Mouse (Mus musculus): ENCODE measurements around the gene Olfr569. TPM values are rescaled to one million over a fixed set of nuclear protein-coding genes. Genes with fewer than 3 reads are reported as not detected.

Olfr569 gene
- total and polyA plus RNA-seq, 3 experiments: 0.16 TPM; not detected in 2

DNA sequence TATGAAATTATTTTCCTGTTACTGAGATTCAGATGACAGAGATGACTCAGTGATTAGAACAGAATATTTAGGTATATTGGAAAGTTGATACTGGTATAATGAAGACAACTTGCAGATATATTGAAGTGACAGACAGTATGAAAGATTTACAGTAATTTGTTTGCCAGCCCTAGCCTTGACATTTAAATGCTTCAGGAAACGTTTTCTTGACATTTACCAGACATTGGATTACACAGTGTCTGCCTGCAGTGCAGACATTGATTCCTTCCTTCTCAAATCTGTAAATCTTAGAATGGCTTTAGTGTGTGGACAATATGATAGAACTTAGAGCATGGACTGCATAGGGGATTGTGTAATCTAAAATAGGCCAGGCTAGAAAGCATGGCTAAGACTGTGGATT, 24.6 kb upstream of the Olfr569 start:
- Histone ChIP-seq H3K27me3 (ENCODE audit: insufficient read depth, low read length) (no peaks in the 10 kb centered on the region), H3K9me3 (replicated peaks) (no peaks in the 10 kb centered on the region), H3K4me1 (ENCODE audit: insufficient read depth, low read depth, low read length) (no peaks in the 10 kb centered on the region), H3K36me3 (replicated peaks) (no peaks in the 10 kb centered on the region), H3K4me3 (ENCODE audit: low read depth, low read length) (no peak overlapping the region)
- TF ChIP-seq GATA2 (IDR thresholded peaks at IDR 0.05; ENCODE audit: borderline replicate concordance, low read depth, low read length): no peak
- no peak for TF ChIP-seq CTCF (IDR thresholded peaks at IDR 0.05; ENCODE audit: low read depth, low read length)
- TF ChIP-seq GATA1 (IDR thresholded peaks at IDR 0.05; ENCODE audit: borderline replicate concordance, low read length): no peak
- no peak for TF ChIP-seq TAL1 (conservative IDR thresholded peaks at IDR 0.05; ENCODE audit: low read depth, low read length)
- TF ChIP-seq POLR2AphosphoS5 (IDR thresholded peaks at IDR 0.05; ENCODE audit: insufficient replicate concordance, low read depth, low read length): no peak
- DNase-seq (ENCODE audit: low spot score) (no peak), ATAC-seq (ENCODE audit: extremely low read depth, insufficient number of reproducible peaks, low FRiP score, poor library complexity, severe bottlenecking) (no peak)

DNA sequence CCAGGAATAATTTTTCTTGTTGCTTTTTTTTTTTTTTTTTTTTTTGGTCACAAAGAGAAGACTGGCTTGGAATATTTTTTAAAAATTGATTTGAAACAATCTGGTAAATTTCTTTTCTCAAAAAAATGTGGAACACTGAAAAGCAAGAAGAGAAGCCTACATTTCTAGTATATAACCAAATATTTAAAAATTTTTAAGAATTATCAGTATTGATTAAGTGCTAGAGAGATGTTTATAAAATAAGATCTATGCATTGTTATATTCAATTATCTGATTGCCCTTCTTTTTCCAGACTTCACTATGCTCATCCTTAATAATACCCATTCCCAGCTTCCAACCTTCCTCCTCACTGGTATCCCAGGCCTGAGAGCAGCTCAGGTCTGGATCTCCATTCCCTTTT, 13.9 kb downstream of the Olfr569 start, which contains the start of gene Olfr568:
Gene Olfr568 (plus strand): TSS at position 301 of the 400 bp plus-strand sequence.
- DNase-seq (ENCODE audit: low spot score) (no peak), ATAC-seq (ENCODE audit: extremely low read depth, insufficient number of reproducible peaks, low FRiP score, poor library complexity, severe bottlenecking) (no peak)

DNA sequence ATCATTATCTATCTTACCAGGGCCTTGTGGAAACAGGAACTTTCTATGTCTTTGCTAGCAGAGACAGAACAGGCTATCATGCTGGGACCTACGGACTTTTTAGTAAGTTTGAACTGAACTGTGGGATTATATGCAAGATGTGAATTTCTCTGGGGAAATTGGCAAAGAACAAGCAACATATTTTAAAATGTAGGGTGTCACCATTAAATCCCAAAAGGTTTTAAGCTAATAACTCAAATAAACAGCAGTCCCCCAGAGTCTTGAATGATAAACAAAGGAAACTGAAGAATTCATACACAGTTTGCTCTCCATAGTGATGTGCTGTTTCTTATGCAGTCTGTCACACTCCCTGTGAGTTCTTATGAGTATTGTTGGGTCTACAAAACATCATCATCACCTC, 32.0 kb downstream of the Olfr569 start, which contains the start of gene Olfr566:
Gene Olfr566 (minus strand): TSS at position 101 of the 400 bp plus-strand sequence.
- no peaks in the 10 kb centered on the region for H3K9me3 ChIP-seq (replicated peaks)
- no peaks in the 10 kb centered on the region for H3K36me3 ChIP-seq (replicated peaks)
- no peaks in the 10 kb centered on the region for H3K4me1 ChIP-seq (ENCODE audit: insufficient read depth, low read depth, low read length)
- TF ChIP-seq TAL1 (conservative IDR thresholded peaks at IDR 0.05; ENCODE audit: low read depth, low read length): no peak
- TF ChIP-seq POLR2AphosphoS5 (IDR thresholded peaks at IDR 0.05; ENCODE audit: insufficient replicate concordance, low read depth, low read length): no peak
- no peak for TF ChIP-seq CTCF (IDR thresholded peaks at IDR 0.05; ENCODE audit: low read depth, low read length)
- TF ChIP-seq GATA1 (IDR thresholded peaks at IDR 0.05; ENCODE audit: borderline replicate concordance, low read length): no peak
- no peak for TF ChIP-seq GATA2 (IDR thresholded peaks at IDR 0.05; ENCODE audit: borderline replicate concordance, low read depth, low read length)
- no peak for DNase-seq (ENCODE audit: low spot score)
- H3K27me3 ChIP-seq (ENCODE audit: insufficient read depth, low read length): no peaks in the 10 kb centered on the region
- no peak within 1 kb of the TSS for H3K4me3 ChIP-seq (ENCODE audit: low read depth, low read length)
- ATAC-seq (ENCODE audit: extremely low read depth, insufficient number of reproducible peaks, low FRiP score, poor library complexity, severe bottlenecking): no peak

More for the DNA sequence above, 13.9 kb downstream of the Olfr569 start, which contains the start of gene Olfr568:
- H3K27me3 ChIP-seq (ENCODE audit: insufficient read depth, low read length): no peaks in the 10 kb centered on the region
- no peak within 1 kb of the TSS for H3K4me3 ChIP-seq (ENCODE audit: low read depth, low read length)
- TF ChIP-seq CTCF (IDR thresholded peaks at IDR 0.05; ENCODE audit: low read depth, low read length): no peak
- H3K4me1 ChIP-seq (ENCODE audit: insufficient read depth, low read depth, low read length): no peaks in the 10 kb centered on the region
- H3K36me3 ChIP-seq (replicated peaks): no peaks in the 10 kb centered on the region
- no peaks in the 10 kb centered on the region for H3K9me3 ChIP-seq (replicated peaks)

DNA sequence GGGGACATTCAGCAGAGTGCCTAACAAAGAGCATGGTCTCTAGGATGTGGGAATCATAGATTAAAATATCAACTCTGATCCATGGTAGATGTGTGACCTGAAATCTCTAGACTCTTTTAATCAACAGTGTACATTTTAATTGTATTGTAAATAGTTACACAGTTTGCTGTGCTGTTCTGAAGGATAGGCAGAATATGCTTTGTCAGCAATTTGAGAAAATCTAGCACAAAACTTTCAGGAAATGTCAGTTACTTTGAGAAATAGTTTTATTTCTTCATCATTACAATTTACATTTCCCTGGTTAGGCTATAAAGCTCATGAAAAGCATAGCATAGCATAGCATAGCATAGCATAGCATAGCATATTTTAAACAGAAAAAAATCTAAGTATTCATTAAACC, 34.9 kb downstream of the Olfr569 start:
- no peak for TF ChIP-seq POLR2AphosphoS5 (IDR thresholded peaks at IDR 0.05; ENCODE audit: insufficient replicate concordance, low read depth, low read length)
- TF ChIP-seq TAL1 (conservative IDR thresholded peaks at IDR 0.05; ENCODE audit: low read depth, low read length): no peak
- TF ChIP-seq GATA1 (IDR thresholded peaks at IDR 0.05; ENCODE audit: borderline replicate concordance, low read length): no peak
- no peak for TF ChIP-seq GATA2 (IDR thresholded peaks at IDR 0.05; ENCODE audit: borderline replicate concordance, low read depth, low read length)
- no peak for TF ChIP-seq CTCF (IDR thresholded peaks at IDR 0.05; ENCODE audit: low read depth, low read length)
- no peak for ATAC-seq (ENCODE audit: extremely low read depth, insufficient number of reproducible peaks, low FRiP score, poor library complexity, severe bottlenecking)

More for the DNA sequence above, 34.9 kb downstream of the Olfr569 start:
- Histone ChIP-seq H3K4me3 (ENCODE audit: low read depth, low read length) (no peak overlapping the region), H3K27me3 (ENCODE audit: insufficient read depth, low read length) (no peaks in the 10 kb centered on the region), H3K36me3 (replicated peaks) (no peaks in the 10 kb centered on the region), H3K4me1 (ENCODE audit: insufficient read depth, low read depth, low read length) (no peaks in the 10 kb centered on the region), H3K9me3 (replicated peaks) (no peaks in the 10 kb centered on the region)
- DNase-seq (ENCODE audit: low spot score): no peak

Other genes with a start within 250 kb of the Olfr569 start
Only the 20 nearest of the 28 such genes appear.
- gene Olfr558, start 188.7 kb downstream of the Olfr569 start, total RNA-seq (2014; fragmentation: Nextera tagmentation): not detected in 2 replicates
- gene Olfr558, start 188.7 kb downstream of the Olfr569 start, total RNA-seq (2017): 0.11 and 0.17 TPM in 2 replicates
- not detected in 2 replicates for gene Olfr558, start 188.7 kb downstream of the Olfr569 start, polyA plus RNA-seq (2012)
- gene Olfr33, start 171.8 kb downstream of the Olfr569 start, total RNA-seq (2014; fragmentation: Nextera tagmentation): not detected in 2 replicates
- not detected in 2 replicates for gene Olfr33, start 171.8 kb downstream of the Olfr569 start, total RNA-seq (2017)
- gene Olfr33, start 171.8 kb downstream of the Olfr569 start, polyA plus RNA-seq (2012): not detected in 2 replicates
- not detected in 2 replicates for gene Olfr559, start 163.4 kb downstream of the Olfr569 start, total RNA-seq (2014; fragmentation: Nextera tagmentation)
- not detected in 2 replicates for gene Olfr559, start 163.4 kb downstream of the Olfr569 start, total RNA-seq (2017)
- gene Olfr559, start 163.4 kb downstream of the Olfr569 start, polyA plus RNA-seq (2012): not detected in 2 replicates
- gene Olfr560, start 131.5 kb downstream of the Olfr569 start, total RNA-seq (2014; fragmentation: Nextera tagmentation): not detected in 2 replicates
- gene Olfr560, start 131.5 kb downstream of the Olfr569 start, total RNA-seq (2017): 0.12 and 0.38 TPM in 2 replicates
- not detected in 2 replicates for gene Olfr560, start 131.5 kb downstream of the Olfr569 start, polyA plus RNA-seq (2012)
- not detected in 2 replicates for gene Olfr78, start 131.4 kb downstream of the Olfr569 start, total RNA-seq (2014; fragmentation: Nextera tagmentation)
- gene Olfr78, start 131.4 kb downstream of the Olfr569 start, total RNA-seq (2017): 0.11 and 0.23 TPM in 2 replicates
- not detected in 2 replicates for gene Olfr78, start 131.4 kb downstream of the Olfr569 start, polyA plus RNA-seq (2012)
- not detected in 2 replicates for gene Olfr561, start 119.7 kb downstream of the Olfr569 start, total RNA-seq (2014; fragmentation: Nextera tagmentation)
- gene Olfr561, start 119.7 kb downstream of the Olfr569 start, total RNA-seq (2017): 0.22 TPM in 1 of 2 replicates, not detected in the other
- gene Olfr561, start 119.7 kb downstream of the Olfr569 start, polyA plus RNA-seq (2012): not detected in 2 replicates
- gene Olfr564, start 87.4 kb downstream of the Olfr569 start, total RNA-seq (2014; fragmentation: Nextera tagmentation): not detected in 2 replicates
- gene Olfr564, start 87.4 kb downstream of the Olfr569 start, total RNA-seq (2017): not detected in 2 replicates
- not detected in 2 replicates for gene Olfr564, start 87.4 kb downstream of the Olfr569 start, polyA plus RNA-seq (2012)
- gene Olfr566, start 32.1 kb downstream of the Olfr569 start, total RNA-seq (2014; fragmentation: Nextera tagmentation): not detected in 2 replicates
- 0.06 and 0.16 TPM in 2 replicates for gene Olfr566, start 32.1 kb downstream of the Olfr569 start, total RNA-seq (2017)
- gene Olfr566, start 32.1 kb downstream of the Olfr569 start, polyA plus RNA-seq (2012): not detected in 2 replicates
- not detected in 2 replicates for gene Olfr568, start 13.8 kb downstream of the Olfr569 start, total RNA-seq (2014; fragmentation: Nextera tagmentation)
- gene Olfr568, start 13.8 kb downstream of the Olfr569 start, total RNA-seq (2017): not detected in 2 replicates
- gene Olfr568, start 13.8 kb downstream of the Olfr569 start, polyA plus RNA-seq (2012): not detected in 2 replicates
- gene Olfr570, start 3.7 kb upstream of the Olfr569 start, total RNA-seq (2014; fragmentation: Nextera tagmentation): not detected in 2 replicates
- not detected in 2 replicates for gene Olfr570, start 3.7 kb upstream of the Olfr569 start, total RNA-seq (2017)
- gene Olfr570, start 3.7 kb upstream of the Olfr569 start, polyA plus RNA-seq (2012): not detected in 2 replicates
- gene Olfr571, start 26.7 kb upstream of the Olfr569 start, total RNA-seq (2014; fragmentation: Nextera tagmentation): 0.15 TPM in 1 of 2 replicates, not detected in the other
- gene Olfr571, start 26.7 kb upstream of the Olfr569 start, total RNA-seq (2017): 0.11 and 0.12 TPM in 2 replicates
- gene Olfr571, start 26.7 kb upstream of the Olfr569 start, polyA plus RNA-seq (2012): not detected in 2 replicates
- gene Olfr572, start 33.5 kb upstream of the Olfr569 start, total RNA-seq (2014; fragmentation: Nextera tagmentation): not detected in 2 replicates
- 0.22 TPM in 1 of 2 replicates, not detected in the other for gene Olfr572, start 33.5 kb upstream of the Olfr569 start, total RNA-seq (2017)
- gene Olfr572, start 33.5 kb upstream of the Olfr569 start, polyA plus RNA-seq (2012): not detected in 2 replicates
- not detected in 2 replicates for gene Olfr573-ps1, start 51.7 kb upstream of the Olfr569 start, total RNA-seq (2014; fragmentation: Nextera tagmentation)
- gene Olfr573-ps1, start 51.7 kb upstream of the Olfr569 start, total RNA-seq (2017): not detected in 2 replicates
- gene Olfr573-ps1, start 51.7 kb upstream of the Olfr569 start, polyA plus RNA-seq (2012): not detected in 2 replicates
- gene Olfr574, start 57.6 kb upstream of the Olfr569 start, total RNA-seq (2014; fragmentation: Nextera tagmentation): not detected in 2 replicates
- gene Olfr574, start 57.6 kb upstream of the Olfr569 start, total RNA-seq (2017): 0.17 TPM in 1 of 2 replicates, not detected in the other
- not detected in 2 replicates for gene Olfr574, start 57.6 kb upstream of the Olfr569 start, polyA plus RNA-seq (2012)
- gene Olfr575, start 67.9 kb upstream of the Olfr569 start, total RNA-seq (2014; fragmentation: Nextera tagmentation): not detected in 2 replicates
- gene Olfr575, start 67.9 kb upstream of the Olfr569 start, total RNA-seq (2017): 0.11 TPM in 1 of 2 replicates, not detected in the other
- not detected in 2 replicates for gene Olfr575, start 67.9 kb upstream of the Olfr569 start, polyA plus RNA-seq (2012)
- gene Olfr576, start 71.8 kb upstream of the Olfr569 start, total RNA-seq (2014; fragmentation: Nextera tagmentation): not detected in 2 replicates
- gene Olfr576, start 71.8 kb upstream of the Olfr569 start, total RNA-seq (2017): 0.06 TPM in 1 of 2 replicates, not detected in the other
- not detected in 2 replicates for gene Olfr576, start 71.8 kb upstream of the Olfr569 start, polyA plus RNA-seq (2012)
- not detected in 2 replicates for gene Olfr577, start 85.1 kb upstream of the Olfr569 start, total RNA-seq (2014; fragmentation: Nextera tagmentation)
- gene Olfr577, start 85.1 kb upstream of the Olfr569 start, total RNA-seq (2017): 0.05 TPM in 1 of 2 replicates, not detected in the other
- not detected in 2 replicates for gene Olfr577, start 85.1 kb upstream of the Olfr569 start, polyA plus RNA-seq (2012)
- gene Olfr578, start 98.4 kb upstream of the Olfr569 start, total RNA-seq (2014; fragmentation: Nextera tagmentation): not detected in 2 replicates
- 0.05 TPM in 1 of 2 replicates, not detected in the other for gene Olfr578, start 98.4 kb upstream of the Olfr569 start, total RNA-seq (2017)
- gene Olfr578, start 98.4 kb upstream of the Olfr569 start, polyA plus RNA-seq (2012): not detected in 2 replicates
- gene Olfr582, start 147.1 kb upstream of the Olfr569 start, total RNA-seq (2014; fragmentation: Nextera tagmentation): not detected in 2 replicates
- 0.16 TPM in 1 of 2 replicates, not detected in the other for gene Olfr582, start 147.1 kb upstream of the Olfr569 start, total RNA-seq (2017)
- not detected in 2 replicates for gene Olfr582, start 147.1 kb upstream of the Olfr569 start, polyA plus RNA-seq (2012)
- not detected in 2 replicates for gene Olfr583, start 160.4 kb upstream of the Olfr569 start, total RNA-seq (2014; fragmentation: Nextera tagmentation)
- gene Olfr583, start 160.4 kb upstream of the Olfr569 start, total RNA-seq (2017): 0.11 and 0.29 TPM in 2 replicates
- not detected in 2 replicates for gene Olfr583, start 160.4 kb upstream of the Olfr569 start, polyA plus RNA-seq (2012)